8 mouse cellular contexts compared by ENCODE assay signal in genomic region chr3:37724171-37724804, GRCm38 (mm10). TPM values are rescaled to one million over a fixed set of nuclear protein-coding genes. Genes with fewer than 3 reads are reported as not detected.
DNase-seq lines count a peak whose midpoint lies in the region; ATAC-seq lines count a peak whose summit lies in the region.

Gm5148 (minus strand) TSS chr3:37724490.

- 3% methylated on average over 24 of the region's 24 CpGs for WGBS in hindbrain, embryonic 12.5 days
- WGBS in lung, embryonic 15.5 days = 5% methylated on average over 24 of the region's 24 CpGs

- no peaks in the 10 kb centered on the region for H3K9me3 ChIP-seq in erythroblast, embryonic 14.5 days (ENCODE audit: control insufficient read depth, low read length)
- no peaks in the 10 kb centered on the region for H3K9me3 ChIP-seq in hindbrain, embryonic 12.5 days (replicated peaks)
- H3K9me3 ChIP-seq in lung, embryonic 15.5 days = no peaks in the 10 kb centered on the region

- H3K4me1 ChIP-seq in erythroblast, embryonic 14.5 days (ENCODE audit: control insufficient read depth) = peaks cover 1% of the 10 kb centered on the region; the same call in 1 of the 2 replicates
- peaks cover 32% of the 10 kb centered on the region for H3K4me1 ChIP-seq in hindbrain, embryonic 12.5 days
- H3K4me1 ChIP-seq in lung, embryonic 15.5 days = peaks cover 45% of the 10 kb centered on the region

- no peaks in the 10 kb centered on the region for H3K36me3 ChIP-seq in erythroblast, embryonic 14.5 days (ENCODE audit: control insufficient read depth)
- H3K36me3 ChIP-seq in hindbrain, embryonic 12.5 days = no peaks in the 10 kb centered on the region
- H3K36me3 ChIP-seq in lung, embryonic 15.5 days = no peaks in the 10 kb centered on the region

- H3K27me3 ChIP-seq in erythroblast, embryonic 14.5 days (ENCODE audit: control insufficient read depth) = peaks cover 45% of the 10 kb centered on the region
- H3K27me3 ChIP-seq in hindbrain, embryonic 12.5 days = peaks cover 18% of the 10 kb centered on the region
- peaks cover 18% of the 10 kb centered on the region; the same call in 1 of the 2 replicates for H3K27me3 ChIP-seq in lung, embryonic 15.5 days

- no peak for ATAC-seq in erythroblast, adult 5-6 weeks (replicated peaks; ENCODE audit: low FRiP score, poor library complexity, severe bottlenecking)
- peak; percentile 73 for ATAC-seq in hindbrain, embryonic 12.5 days (ENCODE audit: low FRiP score)
- ATAC-seq in lung, embryonic 15.5 days (ENCODE audit: borderline replicate concordance, extremely low read depth, low FRiP score, low TSS enrichment) = peak; percentile 87
- ATAC-seq in neutrophil, adult 5-6 weeks (ENCODE audit: extremely low read depth, insufficient number of reproducible peaks, low FRiP score, poor library complexity, severe bottlenecking) = peak; percentile 10; the same call in 1 of the 2 replicates

- peak within 1 kb of the TSS; percentile 36 for H3K4me3 ChIP-seq in erythroblast, embryonic 14.5 days (replicated peaks)
- H3K4me3 ChIP-seq in hindbrain, embryonic 12.5 days = peak within 1 kb of the TSS; percentile 35
- H3K4me3 ChIP-seq in lung, embryonic 15.5 days = peak within 1 kb of the TSS; percentile 27

- H3K4me2 ChIP-seq in hindbrain, embryonic 12.5 days (replicated peaks) = peak within 1 kb of the TSS; percentile 65
- peak within 1 kb of the TSS; percentile 50 for H3K4me2 ChIP-seq in lung, embryonic 15.5 days

- peak within 1 kb of the TSS; percentile 35 for H3K27ac ChIP-seq in hindbrain, embryonic 12.5 days
- H3K27ac ChIP-seq in lung, embryonic 15.5 days = peak within 1 kb of the TSS; percentile 94

- peak within 1 kb of the TSS; percentile 55 for H3K9ac ChIP-seq in hindbrain, embryonic 12.5 days
- H3K9ac ChIP-seq in lung, embryonic 15.5 days = peak within 1 kb of the TSS; percentile 31

- DNase-seq in embryo, embryonic 9.5 days (ENCODE audit: extremely low spot score) = peak; percentile 52
- DNase-seq in layer of hippocampus, postnatal 10 days (ENCODE audit: low spot score in 2 of 2) = peak; percentile 22 to 47
- peak; percentile 71 to 81 for DNase-seq in thymus, postnatal 36 days

RNA-seq across cellular contexts. Expression of gene Gm5148, which starts in this region (rescaled TPM):
- polyA plus RNA-seq in erythroblast, embryonic 14.5 days (2012) = 0.02 TPM in 1 of 2 replicates, not detected in the other
- 0.84 TPM in 1 of 2 replicates, not detected in the other for total RNA-seq in erythroblast, adult 5-6 weeks (2015; ENCODE audit: low replicate concordance)
- 3.0 and 10.6 TPM in 2 replicates for total RNA-seq in erythroblast, adult 5-6 weeks (2017; ENCODE audit: low replicate concordance)
- polyA plus RNA-seq in hindbrain, embryonic 12.5 days (2016; fragmentation: Nextera tagmentation; extraction: Ambion mirVana) = 3.9 and 4.0 TPM in 2 replicates
- 1 to 10 TPM; 2.1 to 2.5 TPM for total RNA-seq in layer of hippocampus, postnatal 10 days (2021)
- polyA plus RNA-seq in lung, embryonic 15.5 days (2015; fragmentation: Nextera tagmentation; extraction: Ambion mirVana) = 4.7 and 5.8 TPM in 2 replicates
- 10.2 and 17.8 TPM in 2 replicates for total RNA-seq in neutrophil, adult 5-6 weeks (2017)
